Mouse (Mus musculus): ENCODE results near the gene Olfr980. TPM values are rescaled to one million over a fixed set of nuclear protein-coding genes. Genes with fewer than 3 reads are reported as not detected.
"Not testable (repeated sequence)": the region's sequence is repeated elsewhere in the genome, so short reads cannot be mapped to it uniquely, and the experiment has no call there.

The Olfr980 gene
- total RNA-seq (2021) = not detected

- intact Hi-C loops (cut with DNase I) = no loop called here
These were observed at the start of gene Olfr980 for GRCm38 (mm10) chr9:40009482-40009881. Olfr980 (minus strand) TSS chr9:40009582.

GRCm38 (mm10) chr9:40050138-40050537, 40.8 kb upstream of the Olfr980 start:
- no peak for DNase-seq
- intact Hi-C loops (cut with DNase I) = no loop called here

More at GRCm38 (mm10) chr9:40009482-40009881, at the start of gene Olfr980:
- DNase-seq = no peak

- intact Hi-C loops (cut with DNase I) = no loop called here
- no peak for DNase-seq
These were observed 11.8 kb upstream of the Olfr980 start, which contains the start of gene Olfr981 for GRCm38 (mm10) chr9:40021164-40021563. Olfr981 (plus strand) TSS chr9:40021464.

DNA sequence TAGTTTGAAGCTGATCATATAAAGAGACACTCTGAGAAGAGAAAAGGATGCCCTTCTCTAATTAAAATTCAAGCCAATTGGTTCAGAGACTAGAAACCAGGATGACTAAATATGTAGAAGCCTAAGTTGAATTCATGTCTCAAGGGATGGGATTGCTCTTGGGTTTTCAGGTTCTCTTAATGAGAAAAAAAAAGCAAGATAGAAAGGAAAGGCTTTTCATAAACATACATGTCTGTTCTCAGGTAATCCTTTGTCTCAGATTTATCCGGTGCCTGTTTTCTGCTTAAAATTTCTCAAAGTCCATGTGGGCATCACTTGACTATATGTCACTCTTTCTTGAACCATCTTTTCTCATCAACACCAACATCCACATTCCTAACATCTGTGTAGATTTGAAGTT, 6.0 kb downstream of the Olfr980 start, which contains the start of gene Olfr979:
Gene Olfr979 (minus strand): TSS at position 101 of the 400 bp plus-strand sequence.
- DNase-seq = no peak
- intact Hi-C loops (cut with DNase I) = no loop called here

GRCm38 (mm10) chr9:39991813-39992212, 17.6 kb downstream of the Olfr980 start, which contains the start of gene Olfr978:
Olfr978 (plus strand) TSS chr9:39992113.
- intact Hi-C loops (cut with DNase I) = no loop called here
- DNase-seq = no peak

- DNase-seq; intact Hi-C loops (cut with DNase I): not testable (repeated sequence)
These were observed 32.7 kb downstream of the Olfr980 start for GRCm38 (mm10) chr9:39976581-39977145.

DNA sequence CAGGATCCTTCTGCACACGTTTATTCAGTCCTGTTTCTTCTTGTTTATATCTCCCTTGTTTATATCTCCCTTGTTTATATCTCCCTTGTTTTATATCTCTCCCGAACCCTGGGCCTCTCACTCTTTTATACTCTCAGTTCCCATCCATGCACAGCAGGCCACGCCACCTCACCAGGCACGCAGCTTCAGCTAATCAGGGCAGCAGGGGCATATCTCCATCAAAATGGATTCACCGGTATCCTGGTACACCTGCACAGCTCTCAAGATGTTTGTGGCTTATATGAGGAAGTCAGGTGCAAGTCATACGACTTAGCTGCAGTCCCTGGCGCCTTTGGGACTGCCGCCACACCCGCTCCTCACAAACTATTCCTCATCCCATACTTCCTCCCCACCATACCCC, 48.3 kb downstream of the Olfr980 start, which contains the start of gene Olfr976:
Gene Olfr976 (minus strand): TSS at position 101 of the 400 bp plus-strand sequence.
- DNase-seq; intact Hi-C loops (cut with DNase I): not testable (repeated sequence)

Other genes starting within 250 kb of the Olfr980 start
- gene Olfr968, start 226.3 kb downstream of the Olfr980 start, total RNA-seq (2021) = not detected
- not detected for gene Olfr969, start 218.6 kb downstream of the Olfr980 start, total RNA-seq (2021)
- gene Olfr970, start 200.7 kb downstream of the Olfr980 start, total RNA-seq (2021) = not detected
- not detected for gene Olfr971, start 172.7 kb downstream of the Olfr980 start, total RNA-seq (2021)
- gene Olfr972, start 143.2 kb downstream of the Olfr980 start, total RNA-seq (2021) = not detected
- not detected for gene Olfr229, start 102.2 kb downstream of the Olfr980 start, total RNA-seq (2021)
- not detected for gene Olfr974, start 72.1 kb downstream of the Olfr980 start, total RNA-seq (2021)
- gene Olfr975, start 57.5 kb downstream of the Olfr980 start, total RNA-seq (2021) = under 1 TPM in 1 of 2 experiments, not detected in 1; 0.12 TPM
- not detected for gene Olfr976, start 48.4 kb downstream of the Olfr980 start, total RNA-seq (2021)
- not detected for gene Olfr978, start 17.5 kb downstream of the Olfr980 start, total RNA-seq (2021)
- gene Olfr979, start 6.1 kb downstream of the Olfr980 start, total RNA-seq (2021) = not detected
- gene Olfr981, start 11.9 kb upstream of the Olfr980 start, total RNA-seq (2021) = not detected
- gene Olfr982, start 64.2 kb upstream of the Olfr980 start, total RNA-seq (2021) = not detected
- gene Olfr983, start 84.0 kb upstream of the Olfr980 start, total RNA-seq (2021) = not detected
- gene Olfr984, start 104.6 kb upstream of the Olfr980 start, total RNA-seq (2021) = not detected
- not detected for gene Olfr985, start 120.6 kb upstream of the Olfr980 start, total RNA-seq (2021)
- gene Tmem225, start 138.5 kb upstream of the Olfr980 start, total RNA-seq (2021) = not detected
- not detected for gene Olfr986, start 171.3 kb upstream of the Olfr980 start, total RNA-seq (2021)
- gene Zfp202, start 182.7 kb upstream of the Olfr980 start, total RNA-seq (2021) = 1 to 10 TPM; 8.5 to 9.1 TPM

Data from left cerebral cortex, postnatal 4 days (tissue).